Mouse (Mus musculus) cerebellum, adult 2 months (tissue): ENCODE data around the gene Gbp6. TPM values are rescaled to one million over a fixed set of nuclear protein-coding genes. Genes with fewer than 3 reads are reported as not detected.
"Not testable (repeated sequence)": the region's sequence is repeated elsewhere in the genome, so short reads cannot be mapped to it uniquely, and the experiment has no call there.

Source experiments
- DNase-seq, 2 experiments: peaks; one replicate each; pipeline ENCODE4 v3.0.0; 2021
- H3K27ac ChIP-seq: fragments of 200-500 bp; 2 replicates; pipeline ENCODE4 v1.5.1; 2012; ENCODE audit warnings: low read length, control low read depth, inconsistent platforms; ENCODE audit not compliant: insufficient read depth
- H3K27me3 ChIP-seq: fragments of 200-500 bp; 2 replicates; pipeline ENCODE4 v1.6.1; 2012; ENCODE audit warnings: inconsistent platforms, mild to moderate bottlenecking, low read length, moderate library complexity; ENCODE audit not compliant: control insufficient read depth, insufficient read depth
- H3K4me1 ChIP-seq: fragments of 200-500 bp; 2 replicates; pipeline ENCODE4 v1.6.1; 2011; ENCODE audit warnings: low read length; ENCODE audit not compliant: control insufficient read depth, insufficient read depth
- H3K4me3 ChIP-seq: fragments of 200-500 bp; replicated peaks from 2 replicates; pipeline ENCODE3; 2011; ENCODE audit warnings: mild to moderate bottlenecking, low read depth, low read length, control low read depth; ENCODE audit not compliant: insufficient read depth
- CTCF ChIP-seq: fragments of 200-500 bp; IDR thresholded peaks from 2 replicates; pipeline ENCODE4 v1.5.1; 2011; ENCODE audit warnings: low read depth, mild to moderate bottlenecking, control low read depth, low read length, moderate library complexity, borderline replicate concordance; ENCODE audit not compliant: insufficient read depth
- POLR2A ChIP-seq: fragments of 200-500 bp; IDR thresholded peaks from 2 replicates; pipeline ENCODE4 v1.6.1; 2011; ENCODE audit warnings: low read length, control low read depth, borderline replicate concordance; ENCODE audit not compliant: insufficient read depth
- WGBS: fragments of 180-500 bp; shearing (Covaris S2); methylation state at CpG from one replicate; pipeline ENCODE4 v1.1.7; 2018; 5-methylcytosine and 5-hydroxymethylcytosine counted together
- polyA plus RNA-seq: library from polyadenylated mRNA; depleted of rRNA; stranded (reverse); fragments of >200 nt; gene quantifications from 2 replicates; pipeline ENCODE4 v1.2.3, GENCODE M21; 2012

Gbp6 gene
- polyA plus RNA-seq, 1 experiment, result 2.7 TPM

- H3K4me3 ChIP-seq, result no peak overlapping the region
- no peak for DNase-seq
- H3K27ac ChIP-seq, result no peak overlapping the region
- 86% methylated on average over 4 of the region's 4 CpGs for WGBS
- no peaks in the 10 kb centered on the region for H3K4me1 ChIP-seq
- no peak for TF ChIP-seq POLR2A
- no peak for TF ChIP-seq CTCF
- no peaks in the 10 kb centered on the region for H3K27me3 ChIP-seq
Observed at GRCm38 (mm10) chr5:105301963-105302362, 8.5 kb upstream of the Gbp6 start.

DNA sequence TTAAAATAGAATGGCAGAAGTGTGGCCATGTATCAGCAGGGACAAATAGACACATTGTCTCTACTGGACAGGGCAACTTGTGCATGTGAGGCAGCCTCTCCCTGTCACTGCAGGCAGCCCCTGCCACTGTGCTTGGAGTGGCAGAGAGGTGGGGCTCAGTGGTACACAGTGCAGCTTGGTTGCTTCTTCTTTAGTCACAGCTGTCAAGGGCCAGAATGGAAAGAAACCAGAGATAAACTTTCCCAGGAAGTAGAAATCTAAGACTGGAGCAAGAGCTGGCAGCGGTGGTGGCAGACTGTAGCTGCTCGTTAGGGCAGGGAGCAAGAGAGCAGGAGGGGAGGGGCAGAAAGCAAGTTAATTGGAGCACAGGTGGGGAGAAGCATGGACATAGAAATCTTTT is 8.0 kb upstream of the Gbp6 start:
- DNase-seq, result no peak
- H3K4me3 ChIP-seq, result no peak overlapping the region
- TF ChIP-seq POLR2A, result no peak
- TF ChIP-seq CTCF, result no peak
- WGBS, result 62% methylated on average over 2 of the region's 2 CpGs
- no peak overlapping the region for H3K27ac ChIP-seq
- H3K4me1 ChIP-seq, result no peaks in the 10 kb centered on the region
- no peaks in the 10 kb centered on the region for H3K27me3 ChIP-seq

DNA sequence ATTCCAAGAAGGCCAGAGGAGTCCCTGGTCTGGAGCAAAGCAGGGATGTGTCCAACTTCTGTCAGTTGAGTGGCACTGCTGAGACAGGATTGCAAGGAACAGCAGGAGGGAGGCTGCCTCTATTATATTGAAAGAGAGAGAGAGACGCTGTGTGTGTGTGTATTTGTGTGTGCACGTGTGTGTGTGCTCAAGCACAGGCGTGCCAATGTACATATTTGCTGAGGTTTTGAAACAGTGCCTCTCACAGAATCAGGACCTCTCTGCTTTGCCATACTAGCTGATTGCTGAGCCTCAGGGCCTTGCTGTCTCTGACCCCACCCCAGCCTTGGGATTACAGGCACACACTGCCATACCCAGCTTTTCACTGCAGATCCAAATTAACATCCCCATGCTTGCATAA is 2.2 kb upstream of the Gbp6 start:
- 80% methylated on average over 3 of the region's 3 CpGs for WGBS

GRCm38 (mm10) chr5:105292492-105292891 is 1.0 kb downstream of the Gbp6 start:
- Histone ChIP-seq H3K4me3 (no peak overlapping the region), H3K4me1 (peaks cover 7% of the 10 kb centered on the region), H3K27ac (no peak overlapping the region), H3K27me3 (no peaks in the 10 kb centered on the region)
- WGBS, result 100% methylated on average over 1 of the region's 1 CpGs
- TF ChIP-seq POLR2A (no peak), CTCF (no peak)
- DNase-seq, result no peak

More for the DNA sequence above, 2.2 kb upstream of the Gbp6 start:
- no peak overlapping the region for H3K4me3 ChIP-seq
- DNase-seq, result no peak
- H3K4me1 ChIP-seq, result peaks cover 7% of the 10 kb centered on the region
- H3K27ac ChIP-seq, result no peak overlapping the region
- no peaks in the 10 kb centered on the region for H3K27me3 ChIP-seq
- TF ChIP-seq CTCF, result no peak
- no peak for TF ChIP-seq POLR2A

DNA sequence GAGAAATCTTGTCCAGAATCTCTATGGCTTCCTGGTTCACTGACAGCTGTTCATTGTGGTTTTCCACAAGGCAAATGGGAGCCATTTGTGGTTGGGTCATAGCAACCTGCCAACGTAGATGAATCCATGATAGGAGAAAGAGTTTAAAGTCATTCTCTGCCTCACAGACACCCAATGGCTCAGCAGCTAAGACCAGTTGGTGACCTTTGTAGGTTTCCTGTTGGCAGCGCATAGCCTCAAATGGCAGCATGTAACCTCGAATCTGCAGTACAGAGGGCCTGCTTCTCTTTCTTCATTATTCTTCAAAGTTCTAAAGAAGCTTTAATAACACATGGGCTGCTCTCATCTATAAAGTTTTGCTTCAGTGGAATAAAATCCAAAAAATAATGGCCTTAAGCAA is 2.6 kb downstream of the Gbp6 start:
- not testable (repeated sequence) for H3K4me3 ChIP-seq, H3K4me1 ChIP-seq, H3K27me3 ChIP-seq, DNase-seq, H3K27ac ChIP-seq
- WGBS, result 90% methylated on average over 3 of the region's 3 CpGs

DNA sequence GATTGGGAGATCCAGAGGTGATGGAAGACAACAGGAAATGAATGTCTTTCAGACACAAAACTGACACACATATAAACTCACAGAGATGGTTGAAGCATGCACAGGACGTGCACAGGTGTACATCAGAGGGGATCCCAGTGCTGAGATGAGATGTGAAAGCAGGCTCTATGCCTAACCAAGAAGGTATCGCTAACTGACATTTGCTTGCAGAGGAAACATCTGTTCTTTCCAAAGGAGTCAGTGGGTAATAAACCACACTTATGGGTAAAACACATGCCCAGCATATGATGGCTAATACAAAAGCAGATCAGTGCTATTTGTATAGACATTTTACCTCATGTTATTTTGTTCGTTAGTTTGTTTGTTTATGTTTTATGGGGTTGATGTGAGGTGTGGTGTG is 32.8 kb downstream of the Gbp6 start:
- WGBS, result 100% methylated on average over 1 of the region's 3 CpGs
- H3K27me3 ChIP-seq, H3K4me1 ChIP-seq, H3K27ac ChIP-seq, H3K4me3 ChIP-seq, DNase-seq: not testable (repeated sequence)

DNA sequence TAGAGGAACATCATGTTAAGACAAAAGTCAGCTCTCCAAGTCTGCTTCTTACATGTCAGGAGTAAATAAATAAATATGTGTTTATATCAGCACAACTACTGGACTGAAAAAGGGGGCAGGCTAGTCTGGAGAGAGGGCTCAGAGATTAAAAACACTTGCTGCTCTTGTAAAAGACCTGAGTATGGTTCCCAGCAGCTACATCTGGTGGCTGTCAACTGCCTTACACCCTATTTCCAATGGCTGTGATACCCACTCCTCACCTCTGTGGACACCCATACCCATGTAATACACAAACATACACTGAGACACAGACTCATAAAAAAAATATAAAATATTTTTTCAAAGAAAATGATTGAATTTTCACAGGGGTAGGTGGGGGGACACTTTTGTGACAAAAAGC is 41.0 kb downstream of the Gbp6 start:
- no peak for TF ChIP-seq POLR2A
- no peak for TF ChIP-seq CTCF
- H3K4me1 ChIP-seq, result no peaks in the 10 kb centered on the region
- no peak overlapping the region for H3K27ac ChIP-seq
- H3K4me3 ChIP-seq, result no peak overlapping the region
- DNase-seq, result no peak
- H3K27me3 ChIP-seq, result no peaks in the 10 kb centered on the region

GRCm38 (mm10) chr5:105244741-105245140 is 48.8 kb downstream of the Gbp6 start:
- H3K27me3 ChIP-seq, H3K27ac ChIP-seq, H3K4me3 ChIP-seq, DNase-seq, H3K4me1 ChIP-seq: not testable (repeated sequence)
- 88% methylated on average over 3 of the region's 3 CpGs for WGBS

- DNase-seq, H3K4me1 ChIP-seq, H3K4me3 ChIP-seq, H3K27me3 ChIP-seq, H3K27ac ChIP-seq: not testable (repeated sequence)
- whole genome bisulfite sequencing, result 19% methylated on average over 5 of the region's 5 CpGs
Observed at GRCm38 (mm10) chr5:105240982-105241381, 52.5 kb downstream of the Gbp6 start.

DNA sequence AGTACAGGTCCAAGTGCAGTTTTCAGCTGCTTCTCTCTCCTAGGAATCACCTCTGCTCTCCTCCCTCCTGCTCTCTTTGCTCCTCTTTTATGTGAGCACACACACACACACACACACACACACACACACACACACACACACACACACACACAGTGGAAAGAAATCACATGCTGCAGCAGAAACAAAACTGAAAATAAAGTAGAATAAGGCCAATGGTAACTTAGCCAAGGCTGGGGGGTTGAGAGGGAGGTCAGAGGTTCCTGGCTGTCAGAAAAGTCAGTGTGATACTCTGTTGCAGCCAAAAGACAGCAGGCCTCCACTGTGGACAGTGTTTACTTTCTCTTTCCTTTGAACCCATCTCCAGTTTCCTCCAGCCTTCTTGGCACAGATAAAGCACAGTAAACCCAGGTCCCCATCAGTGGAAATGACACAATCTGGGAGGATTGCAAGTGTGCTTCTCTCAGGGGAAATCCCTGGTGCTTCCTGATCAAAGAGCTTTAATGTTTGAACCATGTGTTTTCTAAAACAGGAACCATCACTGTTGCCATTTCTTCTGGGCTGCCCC is 53.9 kb downstream of the Gbp6 start, which contains the start of gene Gbp10:
Gbp10 (minus strand) TSS at position 51 of the 565 bp plus-strand sequence.
- not testable (repeated sequence) for H3K4me3 ChIP-seq, H3K4me1 ChIP-seq, H3K27me3 ChIP-seq, H3K27ac ChIP-seq
- peak in 1 of 2 experiments; percentile 2 for DNase-seq

- H3K4me3 ChIP-seq, H3K4me1 ChIP-seq, H3K27me3 ChIP-seq, DNase-seq, H3K27ac ChIP-seq: not testable (repeated sequence)
- 94% methylated on average over 1 of the region's 1 CpGs for WGBS
Observed at GRCm38 (mm10) chr5:105238402-105238801, 55.1 kb downstream of the Gbp6 start.

DNA sequence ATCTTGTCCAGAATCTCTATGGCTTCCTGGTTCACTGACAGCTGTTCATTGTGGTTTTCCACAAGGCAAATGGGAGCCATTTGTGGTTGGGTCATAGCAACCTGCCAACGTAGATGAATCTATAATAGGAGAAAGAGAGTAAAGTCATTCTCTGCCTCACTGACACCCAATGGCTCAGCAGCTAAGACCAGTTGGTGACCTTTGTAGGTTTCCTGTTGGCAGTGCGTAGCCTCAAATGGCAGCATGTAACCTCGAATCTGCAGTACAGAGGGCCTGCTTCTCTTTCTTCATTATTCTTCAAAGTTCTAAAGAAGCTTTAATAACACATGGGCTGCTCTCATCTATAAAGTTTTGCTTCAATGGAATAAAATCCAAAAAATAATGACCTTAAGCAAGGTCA is 57.5 kb downstream of the Gbp6 start:
- H3K4me1 ChIP-seq, H3K4me3 ChIP-seq, H3K27ac ChIP-seq, DNase-seq, H3K27me3 ChIP-seq: not testable (repeated sequence)
- 64% methylated on average over 3 of the region's 3 CpGs for WGBS
